ENCODE assay signal across 1 mouse cellular context in genomic region chr1:175648615-175649014, GRCm38 (mm10).
A peak's percentile ranks its signal among the peaks of the same experiment; 100 is the strongest.
TF ChIP-seq lines count a peak whose summit lies in the region.

No protein-coding gene starts in this region.

TF ChIP-seq in CH12.LX, 34 proteins besides CTCF, POLR2A, EP300 and RAD21 (continued from another document):
- TF ChIP-seq PAX5 (IDR thresholded peaks at IDR 0.05; ENCODE audit: low read length): no peak
- no peak for TF ChIP-seq USF2 (conservative IDR thresholded peaks at IDR 0.05; ENCODE audit: low read depth, low read length)
- peak; percentile 5; the same call in 1 of the 2 replicates for TF ChIP-seq SMC3 (IDR thresholded peaks at IDR 0.05; ENCODE audit: low read depth, low read length)
- no peak; the same call in 1 of the 2 replicates for TF ChIP-seq MAX (IDR thresholded peaks at IDR 0.05; ENCODE audit: low read length)
- TF ChIP-seq ZNF384 (IDR thresholded peaks at IDR 0.05; ENCODE audit: low read depth, low read length): no peak
- peak; percentile 71 for TF ChIP-seq IRF4 (IDR thresholded peaks at IDR 0.05; ENCODE audit: low read depth, low read length)
- TF ChIP-seq TBP (conservative IDR thresholded peaks at IDR 0.05; ENCODE audit: low read depth, low read length): no peak
- no peak for TF ChIP-seq MXI1 (IDR thresholded peaks at IDR 0.05; ENCODE audit: low read depth, low read length)
- TF ChIP-seq MAFK (IDR thresholded peaks at IDR 0.05; ENCODE audit: insufficient replicate concordance, low read length): peak; percentile 47; the same call in 1 of the 2 replicates
- no peak for TF ChIP-seq SIN3A (IDR thresholded peaks at IDR 0.05; ENCODE audit: low read length)
- TF ChIP-seq MAZ (IDR thresholded peaks at IDR 0.05; ENCODE audit: low read depth, low read length): no peak
- TF ChIP-seq KAT2A (IDR thresholded peaks at IDR 0.05; ENCODE audit: insufficient replicate concordance, low read length): no peak
- TF ChIP-seq UBTF (IDR thresholded peaks at IDR 0.05; ENCODE audit: low read depth, low read length): no peak
- no peak for TF ChIP-seq NRF1 (IDR thresholded peaks at IDR 0.05; ENCODE audit: low read depth, low read length)
- TF ChIP-seq JUN (IDR thresholded peaks at IDR 0.05; ENCODE audit: insufficient read depth, low read depth, low read length): peak; percentile 11; the same call in 1 of the 2 replicates
- TF ChIP-seq CHD2 (IDR thresholded peaks at IDR 0.05; ENCODE audit: low read length): peak; percentile 52; the same call in 1 of the 2 replicates
- TF ChIP-seq NELFE (IDR thresholded peaks at IDR 0.05; ENCODE audit: low read depth, low read length): no peak
TF ChIP-seq in CH12.LX: peak in this region for 13.
